Mouse (Mus musculus) midbrain, postnatal 0 days (tissue): ENCODE measurements around the gene Ankzf1. TPM values are rescaled to one million over a fixed set of nuclear protein-coding genes. Genes with fewer than 3 reads are reported as not detected.

Experiments used
- ATAC-seq: fragments of 200-750 bp; cut with Nextera tagmentation; 2 replicates; pipeline ENCODE4 v1.8.0; 2017; ENCODE audit warnings: moderate number of reproducible peaks, mild to moderate bottlenecking, moderate TSS enrichment, moderate library complexity; ENCODE audit not compliant: low FRiP score
- DNase-seq: peaks from one replicate; pipeline ENCODE4 v3.0.0-alpha.2; 2015; ENCODE audit warnings: low spot score
- H3K27ac ChIP-seq: fragments of 300-500 bp; sonication (generic); 2 replicates; pipeline ENCODE4 v1.5.1; 2014; ENCODE audit warnings: low read depth, mild to moderate bottlenecking, low read length, mixed read lengths
- H3K27me3 ChIP-seq: fragments of 300-500 bp; sonication (generic); 2 replicates; pipeline ENCODE4 v1.6.1; 2014; ENCODE audit warnings: low read length, control low read depth, mixed read lengths; ENCODE audit not compliant: insufficient read depth
- H3K36me3 ChIP-seq: fragments of 300-500 bp; sonication (generic); 2 replicates; pipeline ENCODE4 v1.6.1; 2014; ENCODE audit warnings: low read length, control low read depth, mixed read lengths; ENCODE audit not compliant: insufficient read depth
- H3K4me1 ChIP-seq: fragments of 300-500 bp; sonication (generic); 2 replicates; pipeline ENCODE4 v1.6.1; 2014; ENCODE audit warnings: mild to moderate bottlenecking, control low read depth, antibody characterized with exemption, low read length, mixed read lengths; ENCODE audit not compliant: insufficient read depth
- H3K4me2 ChIP-seq: fragments of 300-500 bp; sonication (generic); 2 replicates; pipeline ENCODE4 v1.6.1; 2014; ENCODE audit warnings: low read depth, mild to moderate bottlenecking, low read length, mixed read lengths; ENCODE audit not compliant: poor library complexity, severe bottlenecking
- H3K4me3 ChIP-seq: fragments of 300-500 bp; sonication (generic); 2 replicates; pipeline ENCODE4 v1.5.1; 2014; ENCODE audit warnings: low read depth, mild to moderate bottlenecking, low read length, moderate library complexity
- H3K9ac ChIP-seq: fragments of 300-500 bp; sonication (generic); replicated peaks from 2 replicates; pipeline ENCODE4 v1.6.1; 2014; ENCODE audit warnings: mild to moderate bottlenecking, low read length, moderate library complexity, mixed read lengths; ENCODE audit not compliant: poor library complexity, severe bottlenecking
- H3K9me3 ChIP-seq: fragments of 300-500 bp; sonication (generic); 2 replicates; pipeline ENCODE4 v1.6.1; 2016; ENCODE audit warnings: low read length, control low read depth
- CTCF ChIP-seq: IDR thresholded peaks from 2 replicates; pipeline ENCODE4 v1.5.1; 2016; ENCODE audit warnings: antibody characterized with exemption, mild to moderate bottlenecking
- WGBS: fragments of 180-500 bp; shearing (Covaris S2); extraction: QIAGEN DNeasy Blood & Tissue Kit; methylation state at CpG from one replicate; pipeline ENCODE4 v1.1.7; 2014; 5-methylcytosine and 5-hydroxymethylcytosine counted together
- polyA plus RNA-seq: library from polyadenylated mRNA; unstranded; fragments of >200 nt; fragmentation: Nextera tagmentation; extraction: Ambion mirVana; gene quantifications from 2 replicates; pipeline ENCODE4 v1.2.1, GENCODE M21; 2015
- total RNA-seq: library from RNA; depleted of rRNA; stranded (reverse); fragments of >200 nt; gene quantifications from 2 replicates; pipeline ENCODE4 v1.2.3, GENCODE M21; 2014; rRNA removed

Gene Ankzf1
- total RNA-seq (20.1 and 27.7 TPM in 2 replicates), polyA plus RNA-seq (15.7 and 17.0 TPM in 2 replicates)

GRCm38 (mm10) chr1:75191622-75192402 is at the start of gene Ankzf1, which contains the start of gene Atg9a:
TSS of gene Ankzf1 (plus strand) at chr1:75192151.
TSS of gene Atg9a (minus strand) at chr1:75192196.
- Histone ChIP-seq H3K4me2 (peak within 1 kb of the TSS; percentile 99), H3K9ac (peak within 1 kb of the TSS; percentile 93), H3K27me3 (no peaks in the 10 kb centered on the region), H3K9me3 (no peaks in the 10 kb centered on the region), H3K4me3 (peak within 1 kb of the TSS; percentile 75), H3K4me1 (peaks cover 6% of the 10 kb centered on the region; the same call in 1 of the 2 replicates), H3K27ac (peak within 1 kb of the TSS; percentile 97), H3K36me3 (peaks cover 23% of the 10 kb centered on the region)
- under 1% methylated on average over 51 of the region's 56 CpGs for WGBS
- peak; percentile 34; the same call in 1 of the 2 replicates for TF ChIP-seq CTCF
- ATAC-seq (peak; percentile 99), DNase-seq (peak; percentile 98)

- under 1% methylated on average over 76 of the region's 91 CpGs for WGBS
- TF ChIP-seq CTCF: peak; percentile 69
- peaks cover 40% of the 10 kb centered on the region for H3K36me3 ChIP-seq
Observed at GRCm38 (mm10) chr1:75142301-75143261, 49.4 kb upstream of the Ankzf1 start, which contains the start of the genes Cnppd1 and Retreg2. TSS of gene Cnppd1 (minus strand) at chr1:75142711. TSS of gene Retreg2 (plus strand) at chr1:75142778.

GRCm38 (mm10) chr1:75145589-75145988 is 46.4 kb upstream of the Ankzf1 start:
- H3K4me2 ChIP-seq: no peak overlapping the region
- no peak overlapping the region for H3K27ac ChIP-seq
- H3K4me3 ChIP-seq: no peak overlapping the region
- no peak overlapping the region for H3K9ac ChIP-seq
- no peaks in the 10 kb centered on the region for H3K27me3 ChIP-seq
- H3K9me3 ChIP-seq: no peaks in the 10 kb centered on the region
- 97% methylated on average over 3 of the region's 3 CpGs for WGBS
- peaks cover 17% of the 10 kb centered on the region for H3K4me1 ChIP-seq
- peaks cover 41% of the 10 kb centered on the region for H3K36me3 ChIP-seq
- no peak for DNase-seq
- no peak for ATAC-seq
- TF ChIP-seq CTCF: no peak

More at GRCm38 (mm10) chr1:75142301-75143261, 49.4 kb upstream of the Ankzf1 start, which contains the start of the genes Cnppd1 and Retreg2:
- peak; percentile 90 for ATAC-seq
- Histone ChIP-seq H3K4me3 (peak within 1 kb of the TSS; percentile 68), H3K9ac (peak within 1 kb of the TSS; percentile 89), H3K9me3 (no peaks in the 10 kb centered on the region), H3K4me1 (peaks cover 20% of the 10 kb centered on the region), H3K4me2 (peak within 1 kb of the TSS; percentile 92), H3K27ac (peak within 1 kb of the TSS; percentile 95), H3K27me3 (no peaks in the 10 kb centered on the region)
- peak; percentile 98 for DNase-seq

- Histone ChIP-seq H3K4me2 (no peak overlapping the region), H3K9ac (no peak overlapping the region), H3K27me3 (no peaks in the 10 kb centered on the region), H3K9me3 (no peaks in the 10 kb centered on the region), H3K27ac (no peak overlapping the region), H3K4me3 (no peak overlapping the region), H3K4me1 (peaks cover 10% of the 10 kb centered on the region), H3K36me3 (peaks cover 41% of the 10 kb centered on the region)
- no peak for TF ChIP-seq CTCF
- 84% methylated on average over 7 of the region's 7 CpGs for WGBS
- ATAC-seq (no peak), DNase-seq (no peak)
Observed at GRCm38 (mm10) chr1:75147411-75148135, 44.4 kb upstream of the Ankzf1 start.

- Histone ChIP-seq H3K9me3 (no peaks in the 10 kb centered on the region), H3K36me3 (peaks cover 41% of the 10 kb centered on the region), H3K4me2 (no peak overlapping the region), H3K27me3 (no peaks in the 10 kb centered on the region), H3K9ac (no peak overlapping the region), H3K27ac (no peak overlapping the region), H3K4me3 (no peak overlapping the region), H3K4me1 (peaks cover 8% of the 10 kb centered on the region)
- WGBS: 96% methylated on average over 4 of the region's 4 CpGs
- TF ChIP-seq CTCF: no peak
- ATAC-seq: no peak
- DNase-seq: no peak
Observed at GRCm38 (mm10) chr1:75148727-75149126, 43.2 kb upstream of the Ankzf1 start.
